In the genomic region with DNA sequence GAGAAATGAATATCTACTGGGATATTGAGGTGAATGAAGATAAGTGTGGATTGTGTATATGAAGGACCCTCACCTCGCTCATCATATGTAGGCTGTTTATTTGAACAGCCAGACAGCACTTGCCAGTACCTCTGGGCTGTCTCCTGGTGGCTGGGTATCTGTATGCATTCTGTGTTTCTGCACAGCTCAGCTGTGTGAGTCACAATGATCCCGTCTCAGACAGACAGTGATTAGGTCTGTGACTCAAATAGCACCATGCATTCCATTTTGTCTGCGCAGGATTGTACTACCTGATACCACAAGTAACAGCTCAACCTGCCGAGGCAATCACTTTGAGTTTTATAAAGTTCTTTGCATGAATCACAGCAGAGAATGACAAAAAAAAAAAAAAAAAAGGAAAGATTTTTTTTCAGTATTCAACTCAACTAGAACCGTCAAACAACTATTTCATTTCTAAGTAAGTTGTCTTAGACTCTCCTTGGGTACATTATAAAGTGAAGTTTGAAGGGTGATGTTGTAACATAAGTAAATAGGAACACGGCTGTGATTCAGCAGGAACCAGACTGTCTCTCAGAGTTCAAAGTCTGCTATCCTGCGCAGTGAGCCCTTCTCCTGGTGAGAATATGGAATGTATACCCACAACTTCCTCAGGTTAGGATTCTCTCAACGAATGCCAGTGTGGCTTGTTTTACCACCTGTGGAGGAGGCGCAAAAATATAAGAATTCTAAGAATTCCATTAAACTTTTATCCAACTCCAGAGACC, we compare ENCODE assay signal across 21 mouse cellular contexts. TPM values are rescaled to one million over a fixed set of nuclear protein-coding genes. Genes with fewer than 3 reads are reported as not detected.
DNase-seq lines count a peak whose midpoint lies in the region; ATAC-seq and TF ChIP-seq lines count a peak whose summit lies in the region.
"Had no signal": no experiment of that assay in that cellular context is flagged by ENCODE, and none has a peak within 500 bp of the region (broad histone marks: within the 10 kb centered on the region; RNA-seq: fewer than 3 reads in every experiment).

No protein-coding gene starts in this region.

- 64% methylated on average over 9 of the region's 9 CpGs for WGBS in heart, embryonic 10.5 days
- WGBS in heart, embryonic 12.5 days: 48% methylated on average over 9 of the region's 9 CpGs
- 59% methylated on average over 9 of the region's 9 CpGs for WGBS in intestine, embryonic 15.5 days
- 52% methylated on average over 9 of the region's 9 CpGs for WGBS in stomach, postnatal 0 days

- no peak for ATAC-seq in heart, embryonic 12.5 days (ENCODE audit: insufficient number of reproducible peaks, low FRiP score)
- peak; percentile 89 for ATAC-seq in intestine, embryonic 15.5 days
- peak; percentile 92 for ATAC-seq in stomach, postnatal 0 days (ENCODE audit: low FRiP score, low TSS enrichment)
- ATAC-seq: forebrain, embryonic 15.5 days; hindbrain, embryonic 16.5 days; lung, postnatal 0 days had no signal

- peak; percentile 45 for TF ChIP-seq CTCF in stomach, postnatal 0 days (IDR thresholded peaks at IDR 0.05; ENCODE audit: low read depth)

- H3K27ac ChIP-seq in heart, embryonic 10.5 days: peak overlapping the region; percentile 10; the same call in 1 of the 2 replicates
- H3K27ac ChIP-seq in heart, embryonic 12.5 days (ENCODE audit: poor library complexity, severe bottlenecking): no peak overlapping the region
- no peak overlapping the region for H3K27ac ChIP-seq in intestine, embryonic 15.5 days
- no peak overlapping the region for H3K27ac ChIP-seq in stomach, postnatal 0 days (replicated peaks)
- H3K27ac ChIP-seq: embryonic facial prominence, embryonic 13.5 days; forebrain, embryonic 15.5 days; heart, adult 2 months; neural tube, embryonic 15.5 days had no signal

- H3K36me3 ChIP-seq in heart, embryonic 10.5 days: no peaks in the 10 kb centered on the region
- H3K36me3 ChIP-seq in heart, embryonic 12.5 days: no peaks in the 10 kb centered on the region
- no peaks in the 10 kb centered on the region for H3K36me3 ChIP-seq in intestine, embryonic 15.5 days
- H3K36me3 ChIP-seq in stomach, postnatal 0 days (ENCODE audit: control insufficient read depth, insufficient read depth, low read length): no peaks in the 10 kb centered on the region
- H3K36me3 ChIP-seq: embryonic facial prominence, embryonic 13.5 days; forebrain, embryonic 15.5 days; neural tube, embryonic 15.5 days had no signal

- peaks cover 14% of the 10 kb centered on the region for H3K4me1 ChIP-seq in heart, embryonic 10.5 days
- peaks cover 8% of the 10 kb centered on the region for H3K4me1 ChIP-seq in heart, embryonic 12.5 days (replicated peaks)
- no peaks in the 10 kb centered on the region for H3K4me1 ChIP-seq in intestine, embryonic 15.5 days (replicated peaks)
- no peaks in the 10 kb centered on the region for H3K4me1 ChIP-seq in stomach, postnatal 0 days (replicated peaks; ENCODE audit: control insufficient read depth, insufficient read depth)
- H3K4me1 ChIP-seq: embryonic facial prominence, embryonic 13.5 days; forebrain, embryonic 15.5 days; neural tube, embryonic 15.5 days had no signal

- H3K27me3 ChIP-seq in heart, embryonic 10.5 days (ENCODE audit: insufficient read depth, poor library complexity, severe bottlenecking): no peaks in the 10 kb centered on the region
- H3K27me3 ChIP-seq in heart, embryonic 12.5 days (replicated peaks): no peaks in the 10 kb centered on the region
- no peaks in the 10 kb centered on the region for H3K27me3 ChIP-seq in intestine, embryonic 15.5 days (replicated peaks)
- H3K27me3 ChIP-seq in stomach, postnatal 0 days (ENCODE audit: control insufficient read depth, insufficient read depth, low read length): no peaks in the 10 kb centered on the region
- H3K27me3 ChIP-seq: embryonic facial prominence, embryonic 13.5 days; forebrain, embryonic 15.5 days; neural tube, embryonic 15.5 days had no signal

- TF ChIP-seq EP300 in stomach, postnatal 0 days (optimal IDR thresholded peaks at IDR 0.05): no peak

- H3K4me2 ChIP-seq in heart, embryonic 12.5 days: no peak overlapping the region
- H3K4me2 ChIP-seq in intestine, embryonic 15.5 days (replicated peaks): no peak overlapping the region
- H3K4me2 ChIP-seq in stomach, postnatal 0 days (replicated peaks; ENCODE audit: low read depth): no peak overlapping the region
- H3K4me2 ChIP-seq: embryonic facial prominence, embryonic 13.5 days; forebrain, embryonic 15.5 days; midbrain, embryonic 11.5 days; neural tube, embryonic 15.5 days had no signal

- no peak overlapping the region for H3K9ac ChIP-seq in heart, embryonic 12.5 days
- H3K9ac ChIP-seq in intestine, embryonic 15.5 days: no peak overlapping the region
- H3K9ac ChIP-seq in stomach, postnatal 0 days (ENCODE audit: low read length): no peak overlapping the region
- H3K9ac ChIP-seq: embryonic facial prominence, embryonic 13.5 days; forebrain, embryonic 15.5 days; neural tube, embryonic 15.5 days had no signal

- no peaks in the 10 kb centered on the region for H3K9me3 ChIP-seq in heart, embryonic 10.5 days
- H3K9me3 ChIP-seq in heart, embryonic 12.5 days (replicated peaks): no peaks in the 10 kb centered on the region
- H3K9me3 ChIP-seq in intestine, embryonic 15.5 days: no peaks in the 10 kb centered on the region
- no peaks in the 10 kb centered on the region for H3K9me3 ChIP-seq in stomach, postnatal 0 days (ENCODE audit: control insufficient read depth, low read length)
- H3K9me3 ChIP-seq: embryonic facial prominence, embryonic 13.5 days; forebrain, embryonic 15.5 days; neural tube, embryonic 15.5 days had no signal

- no peak overlapping the region for H3K4me3 ChIP-seq in heart, embryonic 10.5 days
- H3K4me3 ChIP-seq in heart, embryonic 12.5 days: no peak overlapping the region
- no peak overlapping the region for H3K4me3 ChIP-seq in intestine, embryonic 15.5 days (replicated peaks)
- H3K4me3 ChIP-seq in stomach, postnatal 0 days (ENCODE audit: low read depth, low read length): no peak overlapping the region
- H3K4me3 ChIP-seq: embryonic facial prominence, embryonic 13.5 days; forebrain, embryonic 15.5 days; heart, adult 2 months; neural tube, embryonic 15.5 days had no signal

- DNase-seq in heart, embryonic 10.5 days (ENCODE audit: low spot score): no peak
- peak; percentile 58 for DNase-seq in Muller cell, postnatal 12 days (ENCODE audit: inconsistent ontology term)
- DNase-seq in stomach, postnatal 0 days (ENCODE audit: low spot score): no peak
- no peak for DNase-seq in spleen, postnatal 4 days (ENCODE audit: low spot score in 2 of 2)
- no peak for DNase-seq in cerebellum, postnatal 36 days
- DNase-seq: adrenal gland, postnatal 36 days; cerebellum, adult 11 months; cerebellum, postnatal 14 days; gastrocnemius, postnatal 36 days; heart, adult 2 months; kidney, adult 18-20 months; right cerebral cortex, adult 18-20 months; right cerebral cortex, postnatal 4 days had no signal

RNA-seq across cellular contexts. Expression of a gene that starts 31.6 kb away (rescaled TPM):
- polyA plus RNA-seq in heart, embryonic 10.5 days (2016; fragmentation: Nextera tagmentation; extraction: Ambion mirVana): 56.1 and 63.8 TPM in 2 replicates
- polyA plus RNA-seq in heart, embryonic 12.5 days (2016; fragmentation: Nextera tagmentation; extraction: Ambion mirVana): 69.6 and 74.5 TPM in 2 replicates
- 72.3 and 79.5 TPM in 2 replicates for polyA plus RNA-seq in intestine, embryonic 15.5 days (2015; fragmentation: Nextera tagmentation; extraction: Ambion mirVana)
- 116 and 127 TPM in 2 replicates for polyA plus RNA-seq in stomach, postnatal 0 days (2015; fragmentation: Nextera tagmentation; extraction: Ambion mirVana)
